Mouse (Mus musculus): Measurements from ENCODE around the gene Myod1.

Gene Myod1

DNA sequence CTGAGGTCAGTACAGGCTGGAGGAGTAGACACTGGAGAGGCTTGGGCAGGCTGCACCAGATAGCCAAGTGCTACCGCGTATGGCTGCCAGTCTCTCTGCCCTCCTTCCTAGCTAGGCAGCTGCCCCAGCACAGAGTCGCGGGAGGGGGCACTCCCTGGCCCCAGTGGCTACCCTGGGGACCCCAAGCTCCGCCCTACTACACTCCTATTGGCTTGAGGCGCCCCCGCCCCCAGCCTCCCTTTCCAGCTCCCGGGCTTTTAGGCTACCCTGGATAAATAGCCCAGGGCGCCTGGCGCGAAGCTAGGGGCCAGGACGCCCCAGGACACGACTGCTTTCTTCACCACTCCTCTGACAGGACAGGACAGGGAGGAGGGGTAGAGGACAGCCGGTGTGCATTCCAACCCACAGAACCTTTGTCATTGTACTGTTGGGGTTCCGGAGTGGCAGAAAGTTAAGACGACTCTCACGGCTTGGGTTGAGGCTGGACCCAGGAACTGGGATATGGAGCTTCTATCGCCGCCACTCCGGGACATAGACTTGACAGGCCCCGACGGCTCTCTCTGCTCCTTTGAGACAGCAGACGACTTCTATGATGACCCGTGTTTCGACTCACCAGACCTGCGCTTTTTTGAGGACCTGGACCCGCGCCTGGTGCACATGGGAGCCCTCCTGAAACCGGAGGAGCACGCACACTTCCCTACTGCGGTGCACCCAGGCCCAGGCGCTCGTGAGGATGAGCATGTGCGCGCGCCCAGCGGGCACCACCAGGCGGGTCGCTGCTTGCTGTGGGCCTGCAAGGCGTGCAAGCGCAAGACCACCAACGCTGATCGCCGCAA is at the start of gene Myod1:
Gene Myod1, plus strand, starts transcription at position 303 of the 836 bp plus-strand sequence.
- in situ Hi-C loops (cut with MboI, MseI) = no loop called here

DNA sequence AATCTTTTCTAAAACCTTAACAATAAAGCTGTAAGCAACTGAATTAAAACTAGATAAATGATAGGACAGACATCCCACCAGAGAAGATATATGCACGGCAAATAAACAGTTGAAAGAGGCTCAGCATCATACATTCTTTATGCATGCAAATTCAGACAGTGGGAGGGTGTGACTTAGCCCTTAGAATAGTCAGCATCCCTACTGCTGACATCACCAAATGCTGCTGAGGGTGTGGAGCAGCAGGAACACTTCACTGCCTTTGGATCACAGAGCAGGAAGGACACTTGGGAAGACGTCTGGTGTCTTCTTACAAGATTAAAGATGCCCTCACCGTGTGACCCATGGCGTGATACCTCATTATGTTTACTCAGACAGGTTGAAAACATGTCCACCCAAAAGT is 48.4 kb upstream of the Myod1 start:
- in situ Hi-C loops (cut with MboI, MseI) = no loop called here

DNA sequence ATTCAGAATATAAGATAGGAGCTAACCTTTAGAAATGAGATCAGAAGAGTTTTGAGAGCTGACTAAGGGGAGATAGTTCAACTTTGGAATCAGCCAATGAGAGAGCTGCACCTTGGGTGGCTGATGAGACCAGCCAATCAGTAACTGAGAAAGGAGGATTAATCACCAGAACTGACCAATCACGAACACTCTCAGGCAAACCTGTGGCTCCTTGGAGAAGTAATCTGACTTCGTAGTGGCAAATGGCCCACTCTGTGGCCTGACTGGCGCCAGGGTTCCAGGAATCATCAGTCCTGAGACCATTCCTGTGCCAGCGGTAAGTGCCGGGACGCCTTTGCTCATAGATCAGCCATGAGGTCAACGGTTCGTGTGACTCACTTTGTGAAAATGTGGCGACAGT is 38.9 kb upstream of the Myod1 start:
- in situ Hi-C loops (cut with MboI, MseI) = no loop called here

DNA sequence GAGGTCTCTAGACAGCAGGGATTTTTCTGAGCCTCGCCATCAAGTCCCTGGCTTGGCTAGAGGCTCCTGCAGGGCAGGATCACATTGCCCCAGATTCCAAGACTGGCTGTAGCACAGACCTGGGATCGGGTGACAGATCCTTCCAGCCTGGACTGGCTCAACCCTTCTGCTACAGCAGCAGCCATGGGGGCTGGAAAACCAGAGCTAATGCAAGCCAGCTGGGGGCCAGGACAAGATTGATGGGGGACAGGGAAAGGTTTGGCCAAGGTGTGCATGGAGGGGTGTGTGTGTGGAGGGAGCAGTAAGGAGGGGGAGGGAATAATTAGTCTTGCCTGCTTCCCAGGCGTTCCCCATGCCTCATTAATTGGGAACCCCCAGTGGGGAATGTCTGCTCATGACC is 36.5 kb upstream of the Myod1 start:
- in situ Hi-C loops (cut with MboI, MseI) = no loop called here

DNA sequence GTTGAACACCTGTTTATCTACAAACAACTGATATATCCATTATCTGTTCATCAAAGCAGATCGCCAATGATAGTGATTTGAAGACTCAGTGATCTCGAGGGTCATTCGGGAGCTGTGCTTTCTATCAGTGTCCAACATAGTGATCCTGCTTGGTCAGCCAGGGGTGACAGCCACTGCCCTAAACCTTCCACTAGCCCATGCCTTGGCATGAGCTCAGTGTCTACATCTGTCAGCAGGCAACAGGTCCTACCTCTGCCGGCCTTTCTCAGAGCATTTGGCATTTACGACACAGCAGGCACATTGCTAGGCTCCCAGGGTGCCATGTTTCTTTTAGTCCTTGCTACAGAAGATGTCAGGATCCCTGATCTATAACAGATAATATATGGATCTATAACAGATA is 36.0 kb upstream of the Myod1 start:
- in situ Hi-C loops (cut with MboI, MseI) = no loop called here

DNA sequence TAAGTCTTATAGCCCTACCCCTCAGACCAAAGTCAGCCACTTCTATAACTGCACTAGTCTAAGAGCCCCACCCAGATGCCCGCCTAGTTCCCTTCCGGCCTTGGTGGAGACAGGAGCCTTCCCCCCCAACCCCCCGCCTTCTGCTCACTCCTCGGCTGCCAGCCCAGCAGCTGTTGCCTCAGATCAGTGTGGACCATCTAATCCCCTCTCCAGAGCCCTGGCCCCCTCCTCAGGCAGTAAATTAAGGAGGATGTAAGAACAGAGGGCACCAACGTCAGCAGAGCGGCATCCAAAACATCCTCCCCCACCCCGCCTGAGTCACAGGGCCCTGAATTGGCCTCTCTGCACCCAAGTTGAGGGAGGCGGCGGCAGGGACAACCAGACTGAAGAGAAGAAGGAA is 34.8 kb upstream of the Myod1 start:
- in situ Hi-C loops (cut with MboI, MseI) = no loop called here

DNA sequence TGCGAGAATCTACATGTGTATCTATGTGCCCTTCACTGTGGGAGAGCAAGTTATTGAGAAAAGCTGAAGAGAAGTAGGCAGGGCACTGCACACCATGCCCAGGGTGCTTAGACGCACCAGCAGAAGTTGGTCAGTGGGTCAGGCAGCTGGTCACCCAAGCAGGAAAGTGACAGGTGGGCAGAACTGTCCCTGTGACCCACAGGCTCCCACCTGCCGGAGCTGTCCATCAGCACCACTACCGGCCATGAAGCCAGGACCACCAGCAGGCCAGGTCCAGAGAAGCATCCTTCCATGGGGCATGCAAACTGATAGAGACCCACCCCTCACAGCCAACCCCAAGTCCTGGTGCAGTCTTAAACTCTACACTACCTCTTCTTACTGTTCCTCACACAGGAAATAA is 28.6 kb upstream of the Myod1 start:
- in situ Hi-C loops (cut with MboI, MseI) = no loop called here

DNA sequence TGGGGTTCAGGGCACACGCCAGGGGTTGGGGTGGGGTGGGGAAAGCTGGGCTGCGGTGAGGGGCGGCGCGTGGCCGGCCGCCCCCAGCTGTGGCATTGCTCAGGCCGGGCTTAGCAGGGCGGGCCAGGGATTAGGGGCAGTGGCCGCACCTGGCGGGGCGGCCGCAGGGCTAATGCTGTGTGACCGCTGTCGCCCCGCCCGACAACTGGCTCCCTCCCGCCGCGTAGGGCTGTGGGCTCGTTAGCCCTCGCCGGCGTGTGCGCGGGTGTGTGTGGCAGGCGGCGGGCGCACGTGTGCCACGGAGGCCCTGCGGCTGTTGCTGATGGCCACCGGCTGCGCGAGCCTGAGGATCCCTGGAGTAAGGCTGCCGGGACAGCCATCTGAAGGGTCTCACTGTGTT is 27.5 kb upstream of the Myod1 start:
- in situ Hi-C loops (cut with MboI, MseI) = no loop called here

DNA sequence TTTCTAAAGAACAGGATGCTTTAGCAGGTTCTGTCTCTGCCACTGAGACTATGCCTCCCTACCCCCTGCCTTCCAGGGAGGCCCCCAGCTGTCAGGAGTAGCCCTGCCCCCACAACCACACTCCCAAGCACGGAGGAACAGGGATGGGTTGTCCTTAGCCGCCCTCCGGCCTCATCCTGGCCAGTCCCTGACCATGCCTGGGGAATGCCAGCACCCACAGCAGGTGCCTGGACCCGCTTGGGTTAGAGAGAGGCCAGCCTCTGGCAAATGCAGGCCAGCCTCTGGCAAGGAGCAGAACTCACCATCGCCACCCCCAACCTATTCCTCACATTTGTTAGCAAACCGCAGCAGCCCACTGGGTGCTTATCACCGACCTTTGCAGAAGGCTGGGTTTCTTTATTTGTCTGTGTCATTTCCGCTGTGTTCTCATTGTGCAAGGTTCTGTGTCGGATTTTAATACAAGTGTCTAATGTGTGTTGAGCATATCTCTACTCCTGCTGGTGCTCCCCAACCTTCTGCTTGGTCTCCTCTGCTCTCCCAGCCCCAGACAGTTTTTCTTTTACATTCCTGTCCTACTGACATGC is 26.1 kb upstream of the Myod1 start:
- in situ Hi-C loops (cut with MboI, MseI) = no loop called here

DNA sequence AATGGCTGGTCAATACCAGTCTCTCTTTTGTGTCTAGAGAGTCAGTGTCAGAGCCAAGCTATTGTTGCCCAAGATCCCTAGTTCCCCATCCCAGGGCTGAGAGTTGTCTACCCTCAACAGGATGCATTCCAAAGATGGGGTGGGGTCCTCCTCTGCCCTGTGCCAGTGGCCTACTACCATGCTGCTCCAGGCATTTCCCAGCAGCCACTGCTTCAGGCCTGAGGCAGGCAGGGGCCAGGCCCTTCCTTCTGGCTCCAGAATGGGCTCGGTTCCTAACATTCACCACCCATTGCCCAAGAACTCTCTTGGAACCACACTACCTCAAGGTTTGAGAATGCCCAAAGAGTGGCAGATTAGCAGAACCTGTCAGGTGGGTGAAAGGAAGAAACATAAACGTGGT is 23.5 kb upstream of the Myod1 start:
- in situ Hi-C loops (cut with MboI, MseI) = no loop called here

DNA sequence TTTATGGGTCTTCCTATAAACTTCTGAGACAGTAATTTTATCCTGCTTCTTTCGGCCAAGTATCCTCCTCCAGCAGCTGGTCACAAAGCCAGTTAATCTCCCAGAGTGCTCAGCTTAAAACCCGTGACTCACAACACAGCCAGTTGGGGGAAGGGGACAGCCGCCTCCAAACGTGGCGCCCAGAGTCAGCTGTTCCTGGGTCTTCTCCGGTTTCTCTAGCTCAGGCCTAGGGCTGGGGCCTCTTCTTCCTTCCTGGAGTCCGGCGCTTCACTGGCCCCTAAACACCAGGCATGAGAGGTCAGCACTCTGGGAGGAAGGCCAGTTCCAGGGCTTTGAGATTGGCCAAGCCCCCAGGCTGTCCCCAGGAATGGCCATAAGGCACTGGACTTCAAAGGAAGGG is 23.1 kb upstream of the Myod1 start:
- in situ Hi-C loops (cut with MboI, MseI) = no loop called here

DNA sequence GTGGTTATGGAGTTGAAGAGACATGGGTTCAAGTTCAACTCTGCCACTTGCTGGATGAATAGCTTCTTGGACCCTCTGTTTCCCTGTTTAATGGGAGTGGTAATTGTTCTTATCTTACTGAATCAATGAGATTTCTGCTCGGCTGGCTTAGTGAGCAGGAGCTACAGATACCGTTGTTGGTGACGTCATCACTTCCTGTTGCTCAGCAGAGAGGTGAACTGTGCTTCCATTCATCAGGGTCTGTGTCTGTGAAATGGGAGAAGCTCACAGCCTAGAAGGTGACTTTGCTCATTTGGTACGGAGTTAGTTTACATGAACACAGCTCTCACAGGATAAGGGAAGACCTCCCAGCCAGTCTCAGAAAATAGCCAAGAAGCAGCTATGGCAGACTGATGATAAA is 22.4 kb upstream of the Myod1 start:
- in situ Hi-C loops (cut with MboI, MseI) = no loop called here

DNA sequence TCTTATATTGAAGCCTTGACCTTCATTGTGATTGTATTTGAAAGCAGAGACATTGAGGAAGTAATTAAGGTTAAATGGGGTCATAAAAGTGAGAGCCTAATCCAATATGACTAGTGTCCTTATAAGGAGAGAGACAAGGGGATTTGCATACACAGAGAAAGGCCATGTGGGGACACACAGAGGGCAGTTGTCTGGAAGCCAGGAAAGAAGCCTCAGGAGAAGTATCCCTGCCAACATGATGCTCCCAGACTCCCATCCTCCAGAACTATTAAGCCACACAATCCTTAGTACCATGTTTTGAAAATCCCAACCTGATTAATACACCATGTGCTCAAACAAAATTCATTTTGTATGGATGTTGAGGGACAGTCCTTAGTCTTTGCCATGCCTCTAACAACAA is 14.5 kb upstream of the Myod1 start:
- in situ Hi-C loops (cut with MboI, MseI) = loop anchor here (10.0 kb wide), 1 partner anchor 387 kb away; no protein-coding TSS in a partner anchor

DNA sequence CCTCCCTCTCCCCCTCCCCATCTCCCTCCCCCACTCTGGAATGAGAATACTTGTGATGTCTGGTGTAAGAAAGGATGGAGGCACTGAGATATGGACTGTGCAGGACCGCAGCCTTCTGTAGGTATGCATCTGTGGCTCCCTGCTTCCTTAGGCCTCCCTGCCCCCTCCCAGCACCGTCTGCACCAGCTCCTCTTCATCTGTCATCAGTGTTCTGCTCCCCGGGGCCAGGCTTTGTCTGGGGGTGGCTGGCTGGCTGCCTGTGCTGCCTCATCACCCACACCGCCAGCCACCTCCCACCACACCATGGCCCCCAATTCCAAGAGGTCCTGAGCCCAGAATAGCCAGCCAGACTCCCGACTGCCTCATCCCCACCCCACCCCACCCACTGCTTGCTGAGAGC is 12.1 kb upstream of the Myod1 start:
- in situ Hi-C loops (cut with MboI, MseI) = loop anchor here (10.0 kb wide), 1 partner anchor 389 kb away; no protein-coding TSS in a partner anchor

DNA sequence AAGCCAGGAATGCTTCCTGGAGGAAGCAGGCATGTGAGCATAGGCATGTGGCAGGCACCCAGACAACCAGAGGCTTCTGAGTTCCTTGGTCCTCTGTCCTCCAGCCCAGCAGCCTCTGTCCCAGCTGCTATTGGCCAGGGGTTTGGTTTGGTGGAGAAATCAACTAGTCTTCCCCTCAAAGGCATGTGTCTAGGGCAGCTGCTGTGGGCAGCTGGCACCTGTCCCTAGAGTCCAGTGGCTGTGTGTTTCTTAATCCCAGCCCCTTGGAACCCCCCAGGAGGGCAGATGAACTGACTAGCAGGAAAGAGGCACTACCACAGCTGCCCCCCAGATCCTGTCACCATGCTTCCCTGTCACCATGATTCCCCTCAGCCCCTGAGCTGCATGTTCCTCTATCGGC is 10.5 kb upstream of the Myod1 start:
- in situ Hi-C loops (cut with MboI, MseI) = loop anchor here (10.0 kb wide), 1 partner anchor 391 kb away; no protein-coding TSS in a partner anchor

DNA sequence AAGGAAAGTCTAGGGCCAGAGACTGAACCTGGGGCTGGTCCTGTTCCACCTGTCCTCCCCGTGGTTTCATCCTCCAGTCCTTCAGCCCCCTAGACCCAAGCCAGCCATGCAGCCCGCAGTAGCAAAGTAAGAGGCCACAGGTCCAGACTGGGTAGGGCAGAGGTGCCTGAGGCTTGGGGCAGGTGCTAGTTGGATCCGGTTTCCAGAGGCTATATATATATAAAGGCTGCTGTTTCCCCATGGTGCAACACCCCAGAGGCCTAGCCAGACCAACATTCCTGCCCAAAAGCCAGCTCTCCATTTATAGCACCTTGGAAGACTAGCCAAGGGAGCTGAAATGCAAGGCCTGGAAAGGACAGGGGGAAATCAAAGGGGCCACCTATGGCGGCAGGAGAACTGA is 5.2 kb upstream of the Myod1 start:
- in situ Hi-C loops (cut with MboI, MseI) = no loop called here

DNA sequence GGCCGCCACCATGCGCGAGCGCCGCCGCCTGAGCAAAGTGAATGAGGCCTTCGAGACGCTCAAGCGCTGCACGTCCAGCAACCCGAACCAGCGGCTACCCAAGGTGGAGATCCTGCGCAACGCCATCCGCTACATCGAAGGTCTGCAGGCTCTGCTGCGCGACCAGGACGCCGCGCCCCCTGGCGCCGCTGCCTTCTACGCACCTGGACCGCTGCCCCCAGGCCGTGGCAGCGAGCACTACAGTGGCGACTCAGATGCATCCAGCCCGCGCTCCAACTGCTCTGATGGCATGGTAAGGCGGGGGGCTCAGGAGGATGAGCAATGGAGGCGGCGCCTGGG is 703 bp downstream of the Myod1 start:
- in situ Hi-C loops (cut with MboI, MseI) = no loop called here

DNA sequence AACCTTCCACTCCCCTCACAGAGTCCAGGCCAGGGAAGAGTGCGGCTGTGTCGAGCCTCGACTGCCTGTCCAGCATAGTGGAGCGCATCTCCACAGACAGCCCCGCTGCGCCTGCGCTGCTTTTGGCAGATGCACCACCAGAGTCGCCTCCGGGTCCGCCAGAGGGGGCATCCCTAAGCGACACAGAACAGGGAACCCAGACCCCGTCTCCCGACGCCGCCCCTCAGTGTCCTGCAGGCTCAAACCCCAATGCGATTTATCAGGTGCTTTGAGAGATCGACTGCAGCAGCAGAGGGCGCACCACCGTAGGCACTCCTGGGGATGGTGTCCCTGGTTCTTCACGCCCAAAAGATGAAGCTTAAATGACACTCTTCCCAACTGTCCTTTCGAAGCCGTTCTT is 1.8 kb downstream of the Myod1 start:
- in situ Hi-C loops (cut with MboI, MseI) = no loop called here

DNA sequence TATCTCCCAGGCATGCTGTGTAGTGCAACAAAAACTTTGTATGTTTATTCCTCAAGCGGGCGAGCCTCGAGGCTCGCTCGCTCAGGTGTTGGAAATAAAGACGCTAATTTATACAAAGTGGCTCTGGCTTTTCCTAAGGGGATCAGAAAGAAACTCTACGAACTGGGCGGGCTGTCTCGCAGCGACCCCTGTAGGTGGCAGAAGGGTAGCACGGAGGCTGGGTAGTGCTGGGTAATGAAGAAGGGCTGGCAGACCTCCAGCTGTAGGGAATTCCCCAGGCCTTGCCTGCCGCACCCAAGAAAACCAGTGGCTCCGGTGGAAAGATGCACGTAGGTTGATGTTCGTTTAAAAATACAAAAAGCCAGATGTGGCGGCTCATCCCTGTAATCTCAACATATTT is 2.7 kb downstream of the Myod1 start:
- in situ Hi-C loops (cut with MboI, MseI) = no loop called here

DNA sequence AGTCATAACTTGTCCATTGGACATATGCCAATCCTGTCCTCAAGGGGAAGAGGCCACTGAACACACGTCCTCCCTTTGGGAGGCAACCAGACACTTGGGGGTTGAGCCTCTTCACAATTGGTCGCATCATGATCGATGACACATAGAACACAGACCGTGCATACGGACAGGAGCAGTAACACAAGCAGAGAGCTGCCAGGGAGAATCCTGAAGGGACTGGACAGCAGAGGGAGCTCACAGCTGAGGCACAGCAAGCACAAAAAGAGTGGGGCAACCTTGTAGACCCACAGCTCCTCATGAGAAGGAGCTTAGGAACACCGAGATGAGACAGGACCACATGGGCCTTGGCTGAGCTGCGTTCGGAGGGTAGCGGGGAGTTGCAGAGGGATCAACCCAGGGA is 4.4 kb downstream of the Myod1 start:
- in situ Hi-C loops (cut with MboI, MseI) = no loop called here

DNA sequence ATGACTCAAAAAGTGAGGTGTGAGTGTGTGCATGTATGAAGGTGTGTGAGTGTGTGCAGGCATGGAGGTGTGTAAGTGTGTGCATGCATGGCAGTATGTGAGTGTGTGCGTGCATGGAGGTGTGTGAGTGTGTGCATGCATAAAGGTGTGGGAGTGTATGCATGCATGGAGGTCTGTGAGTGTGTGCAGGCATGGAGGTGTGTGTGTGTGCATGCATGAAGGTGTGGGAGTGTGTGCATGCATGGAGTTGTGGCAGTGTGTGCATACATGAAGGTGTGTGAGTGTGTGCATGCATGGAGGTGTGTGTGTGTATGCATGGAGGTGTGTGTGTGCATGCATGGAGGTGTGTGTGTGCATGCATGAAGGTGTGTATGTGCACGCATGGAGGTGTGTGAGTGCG is 11.2 kb downstream of the Myod1 start:
- in situ Hi-C loops (cut with MboI, MseI) = no loop called here

DNA sequence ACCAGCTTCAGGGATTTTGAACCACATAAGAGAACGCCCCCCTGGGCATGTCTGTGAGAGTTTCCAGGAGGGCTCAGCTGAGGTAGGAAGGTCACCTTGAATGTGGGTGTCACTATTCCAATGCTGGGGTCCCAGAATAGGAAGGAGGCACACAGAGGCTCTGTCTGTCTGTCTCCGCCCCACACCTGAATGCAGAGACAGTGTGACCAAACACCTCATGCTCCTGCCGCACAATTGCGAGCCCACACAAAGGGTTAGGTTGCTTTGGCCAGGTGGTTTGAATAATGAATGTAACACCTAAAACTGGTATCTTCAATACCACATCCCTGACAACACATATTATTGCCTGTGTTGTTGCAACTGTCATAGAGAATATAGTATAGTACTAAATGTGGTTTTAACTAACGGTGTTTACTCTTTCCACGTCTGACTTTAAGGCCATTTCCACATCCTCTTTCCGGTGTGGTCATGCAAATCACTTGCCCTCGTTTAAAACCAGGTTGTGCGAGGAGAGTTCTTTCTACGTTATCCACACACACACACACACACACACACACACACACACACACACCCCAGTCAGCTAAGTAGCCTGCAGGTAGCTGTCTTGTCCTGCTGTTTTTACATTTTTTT is 13.3 kb downstream of the Myod1 start:
- in situ Hi-C loops (cut with MboI, MseI) = loop anchor here (5.0 kb wide), 1 partner anchor 218 kb away; no protein-coding TSS in a partner anchor

DNA sequence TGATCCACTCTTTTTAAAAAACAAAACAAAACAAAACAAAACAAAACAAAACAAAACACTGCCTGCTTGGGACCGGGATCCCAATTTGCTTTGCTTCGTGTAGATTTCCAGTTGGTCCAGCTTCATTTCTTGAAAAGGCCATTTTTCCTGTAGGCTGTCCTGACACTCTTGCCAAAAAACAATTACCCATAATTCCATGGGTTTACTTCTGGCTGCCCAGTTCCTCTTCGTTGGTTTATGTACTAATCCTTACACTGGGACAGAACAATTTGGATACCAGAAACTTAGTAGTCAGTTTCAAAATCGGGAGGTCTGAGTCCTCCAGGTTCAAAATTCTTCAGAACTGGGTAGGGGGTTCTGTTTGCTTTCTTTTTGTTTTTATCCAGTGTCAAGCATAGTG is 14.0 kb downstream of the Myod1 start:
- in situ Hi-C loops (cut with MboI, MseI) = loop anchor here (5.0 kb wide), 1 partner anchor 217 kb away; no protein-coding TSS in a partner anchor
